Mouse (Mus musculus) CH12.LX (cell line): Measurements from ENCODE around the gene Chrnb1.

Experiments used
- CTCF ChIP-seq, 2 experiments: IDR thresholded peaks in 1 of 2; conservative IDR thresholded peaks in 1 of 2; 2 replicates each; pipeline ENCODE4 v1.5.1; 2011 to 2012; ENCODE audit warnings: low read depth in 2 of 2, low read length in 2 of 2, improper control_type of control experiment in 1 of 2, inconsistent platforms in 1 of 2, mild to moderate bottlenecking in 1 of 2, moderate library complexity in 1 of 2
- GABPA ChIP-seq: IDR thresholded peaks from 2 replicates; pipeline ENCODE4 v1.6.1; 2012; ENCODE audit warnings: low read depth, low read length, improper control_type of control experiment, inconsistent platforms; ENCODE audit not compliant: insufficient replicate concordance
- JUND ChIP-seq: conservative IDR thresholded peaks from 2 replicates; pipeline ENCODE4 v1.6.1; 2011; ENCODE audit warnings: low read depth, low read length, improper control_type of control experiment
- MAFK ChIP-seq: IDR thresholded peaks from 2 replicates; pipeline ENCODE4 v1.6.1; 2011; ENCODE audit warnings: low read length, improper control_type of control experiment; ENCODE audit not compliant: insufficient replicate concordance
- MAX ChIP-seq: IDR thresholded peaks from 2 replicates; pipeline ENCODE4 v1.6.1; 2011; ENCODE audit warnings: low read length, improper control_type of control experiment
- MAZ ChIP-seq: IDR thresholded peaks from 2 replicates; pipeline ENCODE4 v1.6.1; 2012; ENCODE audit warnings: low read depth, mild to moderate bottlenecking, inconsistent platforms, low read length, improper control_type of control experiment, moderate library complexity
- RAD21 ChIP-seq: IDR thresholded peaks from 2 replicates; pipeline ENCODE4 v1.6.1; 2011; ENCODE audit warnings: low read depth, mild to moderate bottlenecking, low read length, improper control_type of control experiment, moderate library complexity

DNA sequence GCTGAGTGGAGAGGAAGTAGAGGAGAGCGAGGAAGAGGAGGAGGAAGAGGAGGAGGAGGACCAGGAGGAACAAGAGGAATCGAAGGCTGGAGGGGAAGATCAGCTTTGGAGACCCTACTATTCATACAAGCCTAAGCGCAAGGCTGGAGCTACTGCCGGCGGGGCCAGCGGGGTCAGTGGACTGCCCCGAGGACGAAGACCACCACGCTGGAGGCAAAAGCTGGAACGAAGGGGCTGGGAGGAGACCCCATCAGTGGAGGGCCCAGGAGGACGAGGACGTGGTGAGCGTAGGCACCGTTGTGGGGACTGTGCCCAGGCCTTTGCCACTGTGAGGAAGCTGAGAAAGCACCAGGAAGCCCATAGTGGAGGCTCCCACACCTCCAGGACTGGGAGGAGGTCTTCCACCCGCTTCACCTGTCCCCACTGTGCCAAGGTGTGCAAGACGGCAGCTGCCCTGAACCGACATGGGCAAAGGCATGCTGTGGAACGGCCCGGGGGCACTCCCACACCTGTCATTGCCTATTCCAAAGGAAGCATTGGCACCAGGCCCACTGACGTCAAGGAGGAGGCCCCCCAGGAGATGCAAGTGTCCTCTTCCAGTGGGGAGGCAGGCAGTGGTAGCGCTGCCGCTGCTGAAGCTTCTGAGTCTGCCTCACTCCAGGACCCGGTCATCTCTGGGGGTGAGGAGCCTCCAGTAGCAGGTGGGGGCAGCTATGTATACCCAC, 17.3 kb downstream of the Chrnb1 start:
- TF ChIP-seq MAZ (no peak), CTCF (conservative IDR thresholded peaks at IDR 0.05 in 1 of 2, IDR thresholded peaks at IDR 0.05 in 1 of 2; ENCODE audit: low read depth in 2 of 2, low read length in 2 of 2) (no peak), MAX (no peak), JUND (no peak), RAD21 (no peak), MAFK (no peak), GABPA (no peak)
